Mouse (Mus musculus): ENCODE measurements around the gene Chrm3. TPM values are rescaled to one million over a fixed set of nuclear protein-coding genes. Genes with fewer than 3 reads are reported as not detected.

Gene Chrm3
- polyA plus RNA-seq, 1 experiment from 2014 or later = 0.13 TPM

DNA sequence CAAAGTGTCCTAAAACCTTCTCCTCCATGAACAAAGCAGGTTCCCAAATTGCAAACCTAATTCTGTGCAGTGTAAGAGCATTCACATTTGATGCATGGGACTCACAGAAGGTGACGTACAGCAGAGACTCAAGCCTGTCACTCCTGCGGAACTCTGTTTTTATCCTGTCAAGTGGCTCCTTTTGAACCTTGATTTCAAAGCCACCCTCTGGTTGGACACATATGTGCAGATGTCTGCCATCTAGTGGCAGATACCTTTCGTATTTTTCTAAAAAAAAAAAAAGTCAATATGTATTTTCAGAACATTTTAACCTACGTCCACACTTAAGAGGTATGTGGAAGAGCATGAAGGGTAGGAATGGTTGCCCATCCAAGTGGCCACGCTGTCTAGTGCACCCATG lies 16.3 kb downstream of the Chrm3 start:
- Histone ChIP-seq H3K4me3 (ENCODE audit: low read depth, low read length) (no peak overlapping the region), H3K27me3 (ENCODE audit: control insufficient read depth, insufficient read depth, low read length) (no peaks in the 10 kb centered on the region), H3K9me3 (ENCODE audit: control insufficient read depth, low read length) (no peaks in the 10 kb centered on the region), H3K4me1 (ENCODE audit: control insufficient read depth, insufficient read depth, low read length) (no peaks in the 10 kb centered on the region), H3K9ac (ENCODE audit: low read length) (no peak overlapping the region), H3K36me3 (ENCODE audit: control insufficient read depth, insufficient read depth, low read length) (no peaks in the 10 kb centered on the region), H3K27ac (replicated peaks; ENCODE audit: low read depth, low read length) (no peak overlapping the region), H3K4me2 (ENCODE audit: low read depth, severe bottlenecking) (no peak overlapping the region)
- 67% methylated on average over 5 of the region's 5 CpGs for WGBS
- DNase-seq (ENCODE audit: low spot score) (no peak), ATAC-seq (ENCODE audit: insufficient number of reproducible peaks, low FRiP score, low TSS enrichment, low read depth) (no peak)

GRCm38 (mm10) chr13:10335558-10335957 lies 25.1 kb downstream of the Chrm3 start:
- Histone ChIP-seq H3K4me3 (ENCODE audit: low read depth, low read length) (no peak overlapping the region), H3K36me3 (ENCODE audit: control insufficient read depth, insufficient read depth, low read length) (no peaks in the 10 kb centered on the region), H3K9me3 (ENCODE audit: control insufficient read depth, low read length) (no peaks in the 10 kb centered on the region), H3K27me3 (ENCODE audit: control insufficient read depth, insufficient read depth, low read length) (no peaks in the 10 kb centered on the region), H3K4me1 (ENCODE audit: control insufficient read depth, insufficient read depth, low read length) (no peaks in the 10 kb centered on the region), H3K9ac (ENCODE audit: low read length) (no peak overlapping the region), H3K27ac (replicated peaks; ENCODE audit: low read depth, low read length) (no peak overlapping the region), H3K4me2 (ENCODE audit: low read depth, severe bottlenecking) (no peak overlapping the region)
- ATAC-seq (ENCODE audit: insufficient number of reproducible peaks, low FRiP score, low TSS enrichment, low read depth) (no peak), DNase-seq (ENCODE audit: low spot score) (no peak)

DNA sequence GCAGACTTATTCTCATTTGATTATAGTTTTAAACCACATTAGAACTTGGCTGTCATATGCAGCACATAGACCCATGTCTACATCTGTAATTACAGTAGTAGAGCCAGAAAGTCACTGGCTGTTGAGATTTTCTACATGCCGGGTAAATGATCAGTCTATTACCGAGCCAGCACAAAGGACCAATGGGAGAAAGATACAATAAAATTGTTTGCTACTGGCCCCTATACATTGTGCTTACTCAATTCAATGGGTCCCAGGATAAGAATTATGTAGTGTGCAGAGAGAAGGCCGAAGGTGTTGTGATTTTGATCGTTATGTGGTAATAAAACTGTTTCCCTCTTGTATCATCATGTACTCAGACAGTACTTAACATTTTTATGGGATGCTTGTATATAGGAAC lies 27.9 kb downstream of the Chrm3 start:
- Histone ChIP-seq H3K4me2 (ENCODE audit: low read depth, severe bottlenecking) (no peak overlapping the region), H3K9me3 (ENCODE audit: control insufficient read depth, low read length) (no peaks in the 10 kb centered on the region), H3K9ac (ENCODE audit: low read length) (no peak overlapping the region), H3K4me1 (ENCODE audit: control insufficient read depth, insufficient read depth, low read length) (no peaks in the 10 kb centered on the region), H3K27me3 (ENCODE audit: control insufficient read depth, insufficient read depth, low read length) (no peaks in the 10 kb centered on the region), H3K36me3 (ENCODE audit: control insufficient read depth, insufficient read depth, low read length) (no peaks in the 10 kb centered on the region), H3K4me3 (ENCODE audit: low read depth, low read length) (no peak overlapping the region), H3K27ac (replicated peaks; ENCODE audit: low read depth, low read length) (no peak overlapping the region)
- DNase-seq (ENCODE audit: low spot score) (no peak), ATAC-seq (ENCODE audit: insufficient number of reproducible peaks, low FRiP score, low TSS enrichment, low read depth) (no peak)
- WGBS = 76% methylated on average over 4 of the region's 4 CpGs

- Histone ChIP-seq H3K9ac (ENCODE audit: low read length) (no peak overlapping the region), H3K4me2 (ENCODE audit: low read depth, severe bottlenecking) (no peak overlapping the region), H3K36me3 (ENCODE audit: control insufficient read depth, insufficient read depth, low read length) (no peaks in the 10 kb centered on the region), H3K27ac (replicated peaks; ENCODE audit: low read depth, low read length) (no peak overlapping the region), H3K9me3 (ENCODE audit: control insufficient read depth, low read length) (no peaks in the 10 kb centered on the region), H3K4me1 (ENCODE audit: control insufficient read depth, insufficient read depth, low read length) (no peaks in the 10 kb centered on the region), H3K27me3 (ENCODE audit: control insufficient read depth, insufficient read depth, low read length) (no peaks in the 10 kb centered on the region), H3K4me3 (ENCODE audit: low read depth, low read length) (no peak overlapping the region)
- no peak for DNase-seq (ENCODE audit: low spot score)
- no peak for ATAC-seq (ENCODE audit: insufficient number of reproducible peaks, low FRiP score, low TSS enrichment, low read depth)
Observed at GRCm38 (mm10) chr13:10309811-10310210, 50.8 kb downstream of the Chrm3 start.

- Histone ChIP-seq H3K27me3 (ENCODE audit: control insufficient read depth, insufficient read depth, low read length) (no peaks in the 10 kb centered on the region), H3K27ac (replicated peaks; ENCODE audit: low read depth, low read length) (no peak overlapping the region), H3K4me1 (ENCODE audit: control insufficient read depth, insufficient read depth, low read length) (no peaks in the 10 kb centered on the region), H3K9ac (ENCODE audit: low read length) (no peak overlapping the region), H3K36me3 (ENCODE audit: control insufficient read depth, insufficient read depth, low read length) (no peaks in the 10 kb centered on the region), H3K9me3 (ENCODE audit: control insufficient read depth, low read length) (no peaks in the 10 kb centered on the region), H3K4me3 (ENCODE audit: low read depth, low read length) (no peak overlapping the region), H3K4me2 (ENCODE audit: low read depth, severe bottlenecking) (no peak overlapping the region)
- WGBS = 61% methylated on average over 2 of the region's 2 CpGs
- ATAC-seq (ENCODE audit: insufficient number of reproducible peaks, low FRiP score, low TSS enrichment, low read depth) (no peak), DNase-seq (ENCODE audit: low spot score) (no peak)
Observed at GRCm38 (mm10) chr13:10295160-10295559, 65.5 kb downstream of the Chrm3 start.

DNA sequence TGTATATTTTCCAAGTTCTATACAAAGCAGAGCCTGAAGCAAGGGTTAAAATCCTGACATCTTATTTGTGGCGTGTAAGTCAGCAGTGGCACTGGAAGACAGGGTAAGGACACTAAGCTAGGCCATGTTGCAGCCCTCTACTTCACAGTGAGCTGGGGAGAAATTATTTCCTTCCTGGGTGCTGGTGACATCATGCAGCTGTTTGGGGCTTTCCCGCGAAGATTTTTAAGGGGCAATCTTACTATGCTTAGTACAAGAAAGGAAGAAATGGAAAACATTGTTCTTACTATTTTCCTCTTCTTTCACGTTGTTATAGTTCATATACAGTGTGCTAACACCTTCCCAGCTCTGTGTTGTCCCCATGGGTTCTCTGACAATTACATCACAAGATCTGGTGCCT lies 76.3 kb downstream of the Chrm3 start:
- Histone ChIP-seq H3K27me3 (ENCODE audit: control insufficient read depth, insufficient read depth, low read length) (no peaks in the 10 kb centered on the region), H3K36me3 (ENCODE audit: control insufficient read depth, insufficient read depth, low read length) (no peaks in the 10 kb centered on the region), H3K9me3 (ENCODE audit: control insufficient read depth, low read length) (no peaks in the 10 kb centered on the region), H3K27ac (replicated peaks; ENCODE audit: low read depth, low read length) (no peak overlapping the region), H3K4me3 (ENCODE audit: low read depth, low read length) (no peak overlapping the region), H3K4me2 (ENCODE audit: low read depth, severe bottlenecking) (no peak overlapping the region), H3K4me1 (ENCODE audit: control insufficient read depth, insufficient read depth, low read length) (no peaks in the 10 kb centered on the region), H3K9ac (ENCODE audit: low read length) (no peak overlapping the region)
- 82% methylated on average over 4 of the region's 4 CpGs for WGBS
- no peak for DNase-seq (ENCODE audit: low spot score)
- no peak for ATAC-seq (ENCODE audit: insufficient number of reproducible peaks, low FRiP score, low TSS enrichment, low read depth)

DNA sequence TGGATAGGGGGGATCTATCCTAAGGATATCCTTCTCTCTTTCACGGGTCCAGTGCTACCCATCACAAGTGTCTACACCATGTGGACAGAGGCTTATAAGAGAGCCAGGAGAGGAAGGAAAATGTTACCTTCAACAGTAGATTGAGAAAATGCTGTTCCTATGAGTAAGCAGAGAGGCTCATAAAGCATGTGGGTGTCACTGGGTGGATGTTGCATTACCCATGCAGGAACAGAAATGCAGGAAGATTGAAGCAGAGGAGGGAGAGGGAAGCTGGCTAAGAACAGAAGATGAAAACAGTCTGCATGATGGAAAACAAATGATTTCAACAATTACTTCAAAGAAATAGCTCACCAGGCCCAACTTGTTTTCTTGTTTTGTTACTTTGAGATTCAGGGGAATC lies 85.7 kb downstream of the Chrm3 start:
- no peaks in the 10 kb centered on the region for H3K27me3 ChIP-seq (ENCODE audit: control insufficient read depth, insufficient read depth, low read length)
- H3K9ac ChIP-seq (ENCODE audit: low read length) = no peak overlapping the region
- H3K4me2 ChIP-seq (ENCODE audit: low read depth, severe bottlenecking) = no peak overlapping the region
- 78% methylated on average over 1 of the region's 1 CpGs for WGBS
- DNase-seq (ENCODE audit: low spot score) (no peak), ATAC-seq (ENCODE audit: insufficient number of reproducible peaks, low FRiP score, low TSS enrichment, low read depth) (no peak)
- H3K36me3 ChIP-seq (ENCODE audit: control insufficient read depth, insufficient read depth, low read length) = no peaks in the 10 kb centered on the region
- H3K4me1 ChIP-seq (ENCODE audit: control insufficient read depth, insufficient read depth, low read length) = no peaks in the 10 kb centered on the region
- H3K27ac ChIP-seq (replicated peaks; ENCODE audit: low read depth, low read length) = no peak overlapping the region
- H3K4me3 ChIP-seq (ENCODE audit: low read depth, low read length) = no peak overlapping the region
- no peaks in the 10 kb centered on the region for H3K9me3 ChIP-seq (ENCODE audit: control insufficient read depth, low read length)

DNA sequence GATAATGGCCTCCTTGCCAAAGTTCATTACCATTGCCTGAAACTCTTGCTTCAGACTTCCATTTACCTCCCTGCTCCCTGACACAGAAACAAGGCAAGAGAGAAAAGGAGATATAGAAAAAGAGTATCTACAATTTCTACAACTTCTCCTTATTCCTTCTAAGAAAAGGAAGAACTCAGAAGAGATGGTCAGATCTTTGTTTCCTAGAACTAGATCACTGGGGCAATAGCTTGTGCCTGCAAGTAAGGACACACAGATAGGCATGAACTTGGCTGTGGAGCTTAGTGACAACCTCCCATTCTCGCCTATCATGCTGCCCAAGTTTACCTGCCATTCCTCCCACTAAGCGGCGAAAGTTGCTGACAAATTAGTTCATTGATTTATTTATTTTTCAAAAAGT lies 96.9 kb downstream of the Chrm3 start:
- Histone ChIP-seq H3K9me3 (ENCODE audit: control insufficient read depth, low read length) (no peaks in the 10 kb centered on the region), H3K36me3 (ENCODE audit: control insufficient read depth, insufficient read depth, low read length) (no peaks in the 10 kb centered on the region)
- WGBS = 87% methylated on average over 3 of the region's 3 CpGs

GRCm38 (mm10) chr13:10253049-10253448 lies 107.6 kb downstream of the Chrm3 start:
- ATAC-seq (ENCODE audit: insufficient number of reproducible peaks, low FRiP score, low TSS enrichment, low read depth) (no peak), DNase-seq (ENCODE audit: low spot score) (no peak)
- no peaks in the 10 kb centered on the region for H3K27me3 ChIP-seq (ENCODE audit: control insufficient read depth, insufficient read depth, low read length)
- H3K36me3 ChIP-seq (ENCODE audit: control insufficient read depth, insufficient read depth, low read length) = no peaks in the 10 kb centered on the region
- H3K4me2 ChIP-seq (ENCODE audit: low read depth, severe bottlenecking) = no peak overlapping the region
- no peaks in the 10 kb centered on the region for H3K9me3 ChIP-seq (ENCODE audit: control insufficient read depth, low read length)
- no peaks in the 10 kb centered on the region for H3K4me1 ChIP-seq (ENCODE audit: control insufficient read depth, insufficient read depth, low read length)
- no peak overlapping the region for H3K4me3 ChIP-seq (ENCODE audit: low read depth, low read length)
- no peak overlapping the region for H3K9ac ChIP-seq (ENCODE audit: low read length)
- H3K27ac ChIP-seq (replicated peaks; ENCODE audit: low read depth, low read length) = no peak overlapping the region

More for the DNA sequence above, 96.9 kb downstream of the Chrm3 start:
- DNase-seq (ENCODE audit: low spot score) (no peak), ATAC-seq (ENCODE audit: insufficient number of reproducible peaks, low FRiP score, low TSS enrichment, low read depth) (no peak)
- H3K27me3 ChIP-seq (ENCODE audit: control insufficient read depth, insufficient read depth, low read length) = no peaks in the 10 kb centered on the region
- H3K4me2 ChIP-seq (ENCODE audit: low read depth, severe bottlenecking) = no peak overlapping the region
- no peak overlapping the region for H3K4me3 ChIP-seq (ENCODE audit: low read depth, low read length)
- H3K9ac ChIP-seq (ENCODE audit: low read length) = no peak overlapping the region
- H3K27ac ChIP-seq (replicated peaks; ENCODE audit: low read depth, low read length) = no peak overlapping the region
- no peaks in the 10 kb centered on the region for H3K4me1 ChIP-seq (ENCODE audit: control insufficient read depth, insufficient read depth, low read length)

All from limb, embryonic 11.5 days (tissue).